Mouse (Mus musculus) intestine, embryonic 16.5 days (tissue): ENCODE measurements around the gene Rab37. TPM values are rescaled to one million over a fixed set of nuclear protein-coding genes. Genes with fewer than 3 reads are reported as not detected.

Source experiments
- ATAC-seq: fragments of 200-750 bp; cut with Nextera tagmentation; 2 replicates; pipeline ENCODE4 v1.8.0; 2017; ENCODE audit warnings: moderate TSS enrichment, moderate library complexity
- H3K27ac ChIP-seq: fragments of 300-500 bp; sonication (generic); 2 replicates; pipeline ENCODE4 v1.5.1; 2014; ENCODE audit warnings: mild to moderate bottlenecking, low read length
- H3K27me3 ChIP-seq: fragments of 300-500 bp; sonication (generic); replicated peaks from 2 replicates; pipeline ENCODE4 v1.6.1; 2014; ENCODE audit warnings: low read length, control low read depth, mixed read lengths; ENCODE audit not compliant: control insufficient read depth, insufficient read depth
- H3K36me3 ChIP-seq: fragments of 300-500 bp; sonication (generic); 2 replicates; pipeline ENCODE4 v1.6.1; 2014; ENCODE audit warnings: low read length, control low read depth; ENCODE audit not compliant: control insufficient read depth, insufficient read depth
- H3K4me1 ChIP-seq: fragments of 300-500 bp; sonication (generic); 2 replicates; pipeline ENCODE4 v1.6.1; 2014; ENCODE audit warnings: low read length, control low read depth, mixed read lengths; ENCODE audit not compliant: control insufficient read depth, insufficient read depth
- H3K4me2 ChIP-seq: fragments of 300-500 bp; sonication (generic); 2 replicates; pipeline ENCODE4 v1.6.1; 2014; ENCODE audit warnings: low read depth, low read length, control low read depth
- H3K4me3 ChIP-seq: fragments of 300-500 bp; sonication (generic); 2 replicates; pipeline ENCODE4 v1.5.1; 2014; ENCODE audit warnings: mild to moderate bottlenecking, low read length
- H3K9ac ChIP-seq: fragments of 300-500 bp; sonication (generic); 2 replicates; pipeline ENCODE4 v1.6.1; 2014; ENCODE audit warnings: low read depth, low read length
- H3K9me3 ChIP-seq: fragments of 300-500 bp; sonication (generic); 2 replicates; pipeline ENCODE4 v1.6.1; 2016; ENCODE audit warnings: low read length, control low read depth; ENCODE audit not compliant: control insufficient read depth
- WGBS: fragments of 180-500 bp; shearing (Covaris S2); extraction: QIAGEN DNeasy Blood & Tissue Kit; methylation state at CpG from one replicate; pipeline ENCODE4 v1.1.7; 2014; 5-methylcytosine and 5-hydroxymethylcytosine counted together
- polyA plus RNA-seq: library from polyadenylated mRNA; unstranded; fragments of >200 nt; fragmentation: Nextera tagmentation; extraction: Ambion mirVana; gene quantifications from 2 replicates; pipeline ENCODE4 v1.2.1, GENCODE M21; 2015

Gene Rab37
- polyA plus RNA-seq, 1 experiment from 2014 or later, result 4.2 TPM

DNA sequence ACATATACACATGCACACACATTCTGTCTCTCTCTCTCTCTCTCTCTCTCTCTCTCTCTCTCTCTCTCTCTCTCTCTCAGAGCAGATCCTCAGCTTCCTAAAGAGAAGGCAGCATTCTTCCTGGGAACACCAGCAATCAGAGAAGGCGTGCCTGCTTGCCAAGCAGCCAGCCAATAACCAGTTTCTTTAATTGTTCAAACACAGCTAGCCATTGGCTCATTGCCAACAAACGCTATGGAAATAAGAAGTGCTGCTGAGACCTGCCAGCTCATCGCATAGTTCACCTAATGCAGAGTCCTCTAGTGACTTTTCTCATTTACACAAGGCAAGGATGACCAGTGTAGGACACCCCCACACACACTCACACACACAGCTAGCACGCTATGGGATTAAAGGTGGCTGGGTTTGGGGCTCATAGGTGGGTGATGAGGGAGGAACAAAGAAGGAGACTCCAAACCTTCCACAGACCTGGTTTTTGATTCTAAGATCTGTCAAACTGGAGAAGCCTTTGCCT lies 16.2 kb downstream of the Rab37 start:
- Histone ChIP-seq H3K36me3 (no peaks in the 10 kb centered on the region), H3K4me1 (peaks cover 8% of the 10 kb centered on the region; the same call in 1 of the 2 replicates), H3K27me3 (no peaks in the 10 kb centered on the region), H3K4me2 (no peak overlapping the region), H3K4me3 (no peak overlapping the region), H3K27ac (no peak overlapping the region), H3K9ac (no peak overlapping the region), H3K9me3 (no peaks in the 10 kb centered on the region)
- no peak for ATAC-seq
- 31% methylated on average over 4 of the region's 4 CpGs for WGBS

DNA sequence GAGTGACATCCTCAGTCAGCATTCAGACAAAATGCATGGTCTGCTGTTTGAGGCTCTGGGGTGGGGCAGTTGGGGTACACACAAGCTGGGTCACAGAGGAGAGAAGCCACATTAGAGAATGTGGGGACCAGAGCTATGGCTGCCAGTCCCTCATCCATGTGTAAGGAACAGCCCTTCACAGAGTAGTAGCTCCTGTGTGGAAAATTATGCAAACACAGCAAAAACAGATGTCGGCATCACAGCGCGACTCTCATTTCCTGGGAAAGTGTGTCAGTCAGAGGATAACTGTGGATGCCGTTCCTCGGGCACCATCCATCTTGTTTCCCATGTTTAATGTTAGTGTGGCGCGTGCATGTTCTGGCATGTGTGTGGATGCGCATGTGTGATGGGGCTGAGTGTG lies 16.9 kb downstream of the Rab37 start:
- no peak overlapping the region for H3K27ac ChIP-seq
- ATAC-seq, result no peak
- no peaks in the 10 kb centered on the region for H3K9me3 ChIP-seq
- H3K36me3 ChIP-seq, result no peaks in the 10 kb centered on the region
- no peaks in the 10 kb centered on the region for H3K27me3 ChIP-seq
- no peak overlapping the region for H3K4me3 ChIP-seq
- H3K4me2 ChIP-seq, result no peak overlapping the region
- peaks cover 8% of the 10 kb centered on the region; the same call in 1 of the 2 replicates for H3K4me1 ChIP-seq
- WGBS, result 89% methylated on average over 8 of the region's 8 CpGs
- H3K9ac ChIP-seq, result no peak overlapping the region

DNA sequence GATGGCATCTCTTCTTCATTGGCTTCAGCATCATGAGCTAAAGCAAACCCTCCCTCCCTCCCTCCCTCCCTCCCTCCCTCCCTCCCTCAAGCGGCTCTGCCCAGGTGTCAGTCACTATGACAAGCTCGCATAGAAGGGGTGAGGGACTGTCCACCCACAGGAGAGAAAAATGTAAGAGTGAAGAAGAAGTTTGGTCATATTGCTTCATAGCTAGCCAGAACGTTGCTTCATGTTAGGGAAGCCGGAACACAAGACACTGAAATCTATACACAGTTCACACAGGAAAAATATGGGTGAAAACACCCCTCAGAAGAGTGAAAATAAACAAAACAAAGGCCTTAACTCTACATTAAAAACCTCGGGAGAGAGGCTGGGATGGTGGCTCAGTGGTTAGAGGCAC lies 19.0 kb downstream of the Rab37 start:
- 83% methylated on average over 4 of the region's 5 CpGs for WGBS

DNA sequence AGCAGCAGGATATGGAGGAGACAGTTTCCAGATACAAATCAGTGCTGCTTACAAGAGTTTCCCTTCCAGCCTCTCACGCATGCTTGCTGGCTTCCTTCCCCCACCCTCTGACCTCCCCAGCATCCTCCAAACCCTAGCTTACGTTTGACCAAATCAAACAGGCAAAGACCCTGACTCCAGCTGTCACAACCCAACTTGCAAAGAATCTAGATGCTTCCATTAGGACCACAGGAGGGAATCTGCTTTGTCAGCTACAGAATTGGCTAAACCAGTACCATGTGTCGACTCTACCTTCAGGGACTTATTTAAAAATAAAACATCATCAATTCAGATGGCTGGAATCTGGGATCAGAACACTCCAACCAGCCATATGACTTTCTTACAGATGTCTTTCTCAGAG lies 21.0 kb downstream of the Rab37 start:
- no peak for ATAC-seq
- Histone ChIP-seq H3K4me3 (no peak overlapping the region), H3K36me3 (no peaks in the 10 kb centered on the region), H3K27ac (no peak overlapping the region), H3K4me1 (peaks cover 5% of the 10 kb centered on the region; the same call in 1 of the 2 replicates), H3K27me3 (no peaks in the 10 kb centered on the region), H3K4me2 (no peak overlapping the region), H3K9me3 (no peaks in the 10 kb centered on the region), H3K9ac (no peak overlapping the region)
- WGBS, result 40% methylated on average over 3 of the region's 3 CpGs

More for the DNA sequence above, 19.0 kb downstream of the Rab37 start:
- Histone ChIP-seq H3K27ac (no peak overlapping the region), H3K27me3 (no peaks in the 10 kb centered on the region), H3K9me3 (no peaks in the 10 kb centered on the region), H3K4me1 (peaks cover 8% of the 10 kb centered on the region; the same call in 1 of the 2 replicates), H3K9ac (no peak overlapping the region), H3K36me3 (no peaks in the 10 kb centered on the region), H3K4me2 (no peak overlapping the region), H3K4me3 (no peak overlapping the region)
- no peak for ATAC-seq

DNA sequence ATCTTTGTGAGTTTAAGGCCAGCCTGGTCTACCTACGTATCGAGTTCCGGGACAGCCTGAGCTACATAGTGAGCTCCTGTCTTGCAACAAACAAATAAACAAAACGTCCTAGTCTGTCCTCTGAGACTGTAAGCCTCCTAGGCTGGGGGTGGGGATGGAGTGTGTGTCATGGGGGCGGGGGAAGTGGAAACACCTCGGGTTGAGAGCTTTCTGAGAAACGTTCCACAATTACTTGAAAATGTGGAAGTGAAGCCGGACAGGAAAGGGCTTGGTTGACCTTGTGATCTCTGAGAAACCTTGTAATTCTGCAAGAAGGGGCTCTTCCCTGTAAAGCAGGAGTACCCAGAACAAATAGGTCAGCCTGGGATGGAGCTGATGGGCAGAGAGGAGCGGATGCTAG lies 28.2 kb downstream of the Rab37 start:
- Histone ChIP-seq H3K4me3 (no peak overlapping the region), H3K27ac (no peak overlapping the region), H3K36me3 (no peaks in the 10 kb centered on the region), H3K4me2 (no peak overlapping the region), H3K4me1 (no peaks in the 10 kb centered on the region), H3K9me3 (no peaks in the 10 kb centered on the region), H3K27me3 (no peaks in the 10 kb centered on the region), H3K9ac (no peak overlapping the region)
- no peak for ATAC-seq
- WGBS, result 66% methylated on average over 9 of the region's 9 CpGs

DNA sequence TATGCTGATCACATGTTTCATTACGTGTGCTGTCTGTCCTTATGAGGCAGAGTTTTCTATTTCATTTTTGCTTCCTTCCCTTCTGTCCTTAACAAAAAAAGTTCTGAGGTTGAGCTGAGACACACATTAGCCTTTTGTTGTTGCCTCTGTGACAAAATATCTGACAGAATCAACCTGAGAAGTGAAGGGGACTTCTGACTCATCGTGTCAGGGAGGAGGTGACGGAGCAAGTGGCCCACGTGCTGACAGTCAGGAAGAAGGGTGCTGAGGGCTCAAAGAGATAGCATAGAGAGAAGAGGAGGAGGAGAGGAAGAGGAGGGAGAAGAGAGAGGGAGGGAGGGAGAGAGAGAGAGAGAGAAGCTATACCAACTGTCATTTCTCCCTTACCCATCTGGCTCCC lies 37.3 kb downstream of the Rab37 start:
- H3K4me1 ChIP-seq, result no peaks in the 10 kb centered on the region
- no peaks in the 10 kb centered on the region for H3K9me3 ChIP-seq
- WGBS, result 79% methylated on average over 4 of the region's 4 CpGs
- no peaks in the 10 kb centered on the region for H3K36me3 ChIP-seq
- H3K27me3 ChIP-seq, result no peaks in the 10 kb centered on the region
- H3K27ac ChIP-seq, result no peak overlapping the region
- no peak overlapping the region for H3K4me2 ChIP-seq
- no peak overlapping the region for H3K9ac ChIP-seq
- H3K4me3 ChIP-seq, result no peak overlapping the region
- ATAC-seq, result no peak

DNA sequence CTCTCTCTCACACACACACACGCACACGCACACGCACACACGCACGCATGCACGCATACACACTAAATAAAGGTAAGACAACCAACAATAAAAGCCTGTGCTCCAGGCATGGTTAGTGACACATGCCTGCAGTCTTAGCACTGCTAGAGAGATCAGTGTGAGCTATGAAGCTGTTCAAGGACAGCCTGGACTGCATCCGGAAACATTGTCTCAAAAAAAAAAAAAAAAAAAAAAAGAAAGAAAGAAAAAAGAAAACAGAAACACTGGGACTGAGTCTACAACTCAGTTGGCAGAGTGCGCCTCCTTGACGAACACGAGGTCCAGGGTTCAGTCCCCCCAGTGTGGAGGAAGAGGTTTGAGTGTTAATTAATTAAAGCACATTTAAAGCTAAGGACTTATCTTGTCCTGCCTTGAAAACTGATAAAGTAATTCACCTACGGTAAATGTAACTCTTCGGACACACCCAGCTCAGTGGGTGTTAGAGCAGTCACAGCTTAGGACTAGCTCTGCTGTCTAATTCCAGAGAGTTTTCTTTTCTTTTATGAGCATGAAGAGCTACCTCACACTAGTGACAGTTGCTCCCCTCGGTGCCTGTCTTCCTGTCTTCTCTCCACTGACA lies 38.4 kb downstream of the Rab37 start:
- H3K4me2 ChIP-seq, result no peak overlapping the region

DNA sequence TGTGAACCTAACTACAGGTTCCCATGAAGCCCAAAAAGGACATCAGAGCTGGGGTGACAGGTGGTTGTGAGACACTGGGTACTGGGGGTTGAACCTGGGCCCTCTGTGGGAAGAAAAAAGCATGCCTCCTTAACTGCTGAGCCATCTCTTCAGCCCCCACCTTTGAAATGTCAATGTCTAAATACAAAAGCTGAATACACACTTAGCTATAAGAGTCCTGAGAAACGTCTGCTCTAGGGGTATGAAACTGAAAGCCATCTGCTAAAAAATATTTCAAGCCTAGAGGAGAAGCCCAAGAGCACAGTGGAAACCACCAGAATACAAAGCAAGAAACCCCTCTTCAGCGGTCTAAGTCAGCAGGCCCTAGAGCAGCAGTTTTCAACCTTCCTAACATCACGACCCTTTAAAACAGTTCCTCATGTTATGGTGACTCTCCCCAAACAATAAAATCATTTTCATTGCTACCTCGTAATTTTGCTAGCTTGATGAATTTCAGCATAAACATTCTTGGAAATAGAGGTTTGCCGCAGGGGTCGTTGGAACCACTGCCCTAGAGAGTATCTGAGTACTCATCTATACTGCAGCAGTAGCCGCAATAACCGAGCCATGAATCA lies 40.6 kb downstream of the Rab37 start:
- Histone ChIP-seq H3K4me3 (no peak overlapping the region), H3K27ac (no peak overlapping the region), H3K9ac (no peak overlapping the region), H3K27me3 (no peaks in the 10 kb centered on the region), H3K4me2 (no peak overlapping the region), H3K36me3 (no peaks in the 10 kb centered on the region), H3K9me3 (no peaks in the 10 kb centered on the region), H3K4me1 (no peaks in the 10 kb centered on the region)
- 61% methylated on average over 8 of the region's 8 CpGs for WGBS
- no peak for ATAC-seq

More for the DNA sequence above, 38.4 kb downstream of the Rab37 start:
- 87% methylated on average over 13 of the region's 13 CpGs for WGBS
- Histone ChIP-seq H3K9ac (no peak overlapping the region), H3K4me1 (no peaks in the 10 kb centered on the region), H3K36me3 (no peaks in the 10 kb centered on the region), H3K4me3 (no peak overlapping the region), H3K9me3 (no peaks in the 10 kb centered on the region), H3K27ac (no peak overlapping the region), H3K27me3 (no peaks in the 10 kb centered on the region)
- no peak for ATAC-seq

DNA sequence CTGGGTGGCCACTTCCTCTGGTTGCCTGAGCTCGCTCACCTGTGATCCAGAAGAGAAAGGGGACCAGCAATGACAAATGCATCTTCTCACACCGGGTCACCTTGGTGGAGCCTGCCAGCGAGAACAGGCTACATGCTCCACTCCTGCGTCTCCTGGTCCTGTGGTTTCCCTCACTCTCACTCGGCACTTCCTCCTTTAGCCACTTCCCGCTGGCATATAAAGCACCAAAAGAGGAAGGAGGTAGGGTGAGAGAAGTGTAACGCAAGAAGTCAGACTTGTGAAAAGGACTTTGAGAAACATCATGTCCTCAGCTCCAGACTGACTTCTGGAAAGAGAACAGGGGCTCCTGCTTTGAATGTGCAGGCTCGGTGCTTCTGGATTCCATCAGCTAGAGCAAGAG lies 42.6 kb downstream of the Rab37 start, which contains the start of gene Cd300lf:
Gene Cd300lf (minus strand): TSS at position 193 of the 400 bp plus-strand sequence.
- Histone ChIP-seq H3K27me3 (no peaks in the 10 kb centered on the region), H3K4me1 (no peaks in the 10 kb centered on the region)
- no peak for ATAC-seq

More for the DNA sequence above, 42.6 kb downstream of the Rab37 start, which contains the start of gene Cd300lf:
- no peak within 1 kb of the TSS for H3K9ac ChIP-seq
- H3K36me3 ChIP-seq, result no peaks in the 10 kb centered on the region
- H3K27ac ChIP-seq, result no peak within 1 kb of the TSS
- H3K4me3 ChIP-seq, result no peak within 1 kb of the TSS
- WGBS, result 75% methylated on average over 8 of the region's 8 CpGs
- no peaks in the 10 kb centered on the region for H3K9me3 ChIP-seq
- no peak within 1 kb of the TSS for H3K4me2 ChIP-seq
